Mouse (Mus musculus) testis, adult 2 months (tissue): ENCODE data around the gene Dnah11.

Experiments
- CTCF ChIP-seq: fragments of 200-500 bp; IDR thresholded peaks from 2 replicates; pipeline ENCODE4 v1.5.1; 2012; ENCODE audit warnings: low read depth, mild to moderate bottlenecking, inconsistent platforms, low read length, moderate library complexity; ENCODE audit not compliant: control insufficient read depth, insufficient read depth, insufficient replicate concordance
- POLR2A ChIP-seq: fragments of 200-500 bp; IDR thresholded peaks from 2 replicates; pipeline ENCODE4 v1.6.1; 2012; ENCODE audit warnings: low read depth, mild to moderate bottlenecking, inconsistent platforms, low read length, moderate library complexity; ENCODE audit not compliant: control insufficient read depth

- no peak for TF ChIP-seq CTCF
- TF ChIP-seq POLR2A = no peak
Observed at GRCm38 (mm10) chr12:117932026-117932425, 266.8 kb downstream of the Dnah11 start.
